Mouse (Mus musculus) frontal cortex, adult 2 months (tissue): ENCODE results near the gene Auts2. TPM values are rescaled to one million over a fixed set of nuclear protein-coding genes. Genes with fewer than 3 reads are reported as not detected.
A peak's percentile ranks its signal among the peaks of the same experiment; 100 is the strongest.

Source experiments
- DNase-seq, 2 experiments: peaks; one replicate each; pipeline ENCODE4 v3.0.0; 2022; ENCODE audit warnings: low spot score in 1 of 2; ENCODE audit errors: extremely low spot score in 1 of 2
- polyA plus RNA-seq: library from polyadenylated mRNA; depleted of rRNA; stranded (reverse); fragments of >200 nt; gene quantifications from 2 replicates; pipeline ENCODE4 v1.2.3, GENCODE M21; 2012

Auts2 gene
- polyA plus RNA-seq, 1 experiment: 45.1 TPM

GRCm38 (mm10) chr5:132394800-132395575 is 148.2 kb downstream of the Auts2 start:
- DNase-seq: no peak

GRCm38 (mm10) chr5:132391831-132392763 is 151.0 kb downstream of the Auts2 start:
- no peak for DNase-seq

GRCm38 (mm10) chr5:132388746-132389145 is 154.4 kb downstream of the Auts2 start:
- DNase-seq: peak in 1 of 2 experiments; percentile 48

GRCm38 (mm10) chr5:132385244-132385855 is 157.8 kb downstream of the Auts2 start:
- no peak for DNase-seq

GRCm38 (mm10) chr5:132380261-132380660 is 162.9 kb downstream of the Auts2 start:
- no peak for DNase-seq

GRCm38 (mm10) chr5:132378977-132379376 is 164.2 kb downstream of the Auts2 start:
- DNase-seq: no peak

- DNase-seq: peak in 1 of 2 experiments; percentile 61
Measured at GRCm38 (mm10) chr5:132375130-132375529, 168.0 kb downstream of the Auts2 start.

GRCm38 (mm10) chr5:132373471-132374075 is 169.6 kb downstream of the Auts2 start:
- DNase-seq: no peak

- DNase-seq: no peak
Measured at GRCm38 (mm10) chr5:132372605-132373004, 170.5 kb downstream of the Auts2 start.

- DNase-seq: peak in 1 of 2 experiments; percentile 35
Measured at GRCm38 (mm10) chr5:132368678-132369088, 174.5 kb downstream of the Auts2 start.

GRCm38 (mm10) chr5:132361276-132361675 is 181.9 kb downstream of the Auts2 start:
- no peak for DNase-seq

GRCm38 (mm10) chr5:132357726-132358125 is 185.4 kb downstream of the Auts2 start:
- DNase-seq: no peak

- no peak for DNase-seq
Measured at GRCm38 (mm10) chr5:132355935-132356334, 187.2 kb downstream of the Auts2 start.

GRCm38 (mm10) chr5:132352437-132352836 is 190.7 kb downstream of the Auts2 start:
- no peak for DNase-seq

- no peak for DNase-seq
Measured at GRCm38 (mm10) chr5:132351139-132351538, 192.0 kb downstream of the Auts2 start.

- no peak for DNase-seq
Measured at GRCm38 (mm10) chr5:132341315-132341714, 201.8 kb downstream of the Auts2 start.

GRCm38 (mm10) chr5:132337677-132338076 is 205.5 kb downstream of the Auts2 start:
- no peak for DNase-seq

- no peak for DNase-seq
Measured at GRCm38 (mm10) chr5:132335719-132336118, 207.4 kb downstream of the Auts2 start.

- DNase-seq: no peak
Measured at GRCm38 (mm10) chr5:132334796-132335195, 208.3 kb downstream of the Auts2 start.

GRCm38 (mm10) chr5:132333744-132334143 is 209.4 kb downstream of the Auts2 start:
- DNase-seq: no peak
